Mouse (Mus musculus) embryo, embryonic 11.5 days (tissue): Measurements from ENCODE around the gene Tmprss7.

ENCODE experiments used
- DNase-seq: peaks from one replicate; pipeline ENCODE4 v3.0.0-alpha.2; 2012; ENCODE audit warnings: low read depth, low spot score

The Tmprss7 gene

GRCm38 (mm10) chr16:45693558-45693957, at the start of gene Tmprss7:
Tmprss7 (minus strand) TSS chr16:45693658.
- DNase-seq: no peak

DNA sequence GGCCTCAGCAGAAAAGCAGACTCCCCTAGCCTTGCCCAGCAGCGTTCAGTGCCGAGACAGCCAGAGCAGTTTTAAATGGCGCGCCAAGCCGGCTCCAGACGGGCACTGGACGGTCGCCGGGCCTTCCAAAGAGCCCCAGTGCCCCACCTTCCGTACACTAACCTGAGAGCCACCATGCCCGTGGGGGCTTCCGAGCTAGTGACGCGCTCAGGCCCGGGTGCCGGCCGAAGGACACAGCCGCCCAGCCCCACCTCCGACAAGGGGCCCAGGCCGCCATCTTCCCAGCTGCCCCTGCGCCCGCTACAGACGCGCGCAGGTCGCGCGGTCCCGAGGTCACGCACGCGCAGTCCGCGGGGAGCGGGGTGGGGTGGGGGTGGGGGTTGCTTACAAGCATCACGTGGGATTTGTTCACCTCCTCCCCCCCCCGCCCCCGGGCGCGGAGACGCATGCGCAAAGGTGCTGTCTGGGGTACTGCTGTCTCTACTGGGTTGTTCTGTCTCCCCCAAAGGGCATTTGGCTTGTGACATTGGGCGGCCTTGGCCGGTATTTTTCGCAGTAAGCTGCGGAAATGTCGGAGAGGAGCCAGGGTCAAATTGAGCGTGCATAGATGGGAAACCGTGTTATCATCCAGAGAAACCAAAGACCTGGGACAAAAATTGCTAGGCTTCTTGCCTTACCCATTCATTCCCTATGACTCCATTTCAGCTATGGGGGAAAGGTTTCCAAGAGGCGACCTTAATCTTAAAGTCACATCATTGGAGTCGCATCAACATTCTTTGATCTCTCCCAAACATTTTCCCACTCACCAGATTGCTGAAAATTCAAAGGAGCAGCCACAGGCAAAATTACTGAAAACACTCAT, 49.4 kb upstream of the Tmprss7 start, which contains the start of gene Abhd10:
TSS of gene Abhd10 (minus strand) at position 341 of the 862 bp plus-strand sequence.
- peak; percentile 87 for DNase-seq

- no peak for DNase-seq
Observed at GRCm38 (mm10) chr16:45737880-45738279, 44.4 kb upstream of the Tmprss7 start.

DNA sequence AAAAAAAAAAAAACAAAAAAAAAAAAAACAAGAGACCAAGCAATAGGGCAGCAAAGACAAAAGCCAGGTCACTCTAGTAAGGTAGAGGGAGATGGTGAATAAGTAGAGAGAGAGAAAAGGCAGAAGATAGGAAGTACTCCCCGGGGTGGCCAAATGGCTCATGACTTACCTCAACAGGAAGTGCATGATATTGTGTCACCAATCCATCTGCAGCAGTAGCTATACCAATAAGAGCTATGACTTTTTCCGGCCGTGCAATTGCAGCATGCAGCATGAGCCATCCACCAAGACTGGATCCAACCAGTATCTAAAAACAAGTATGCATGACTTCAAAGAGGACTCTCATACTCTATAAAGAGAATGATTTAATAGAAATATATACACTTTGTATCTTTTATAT, 43.3 kb upstream of the Tmprss7 start:
- no peak for DNase-seq

GRCm38 (mm10) chr16:45729163-45729562, 35.7 kb upstream of the Tmprss7 start:
- no peak for DNase-seq

- DNase-seq: no peak
Observed at GRCm38 (mm10) chr16:45724742-45725102, 31.3 kb upstream of the Tmprss7 start.

GRCm38 (mm10) chr16:45724061-45724741, 30.7 kb upstream of the Tmprss7 start, which contains the start of gene Tagln3:
Tagln3 (minus strand) TSS chr16:45724608.
- DNase-seq: peak; percentile 56

DNA sequence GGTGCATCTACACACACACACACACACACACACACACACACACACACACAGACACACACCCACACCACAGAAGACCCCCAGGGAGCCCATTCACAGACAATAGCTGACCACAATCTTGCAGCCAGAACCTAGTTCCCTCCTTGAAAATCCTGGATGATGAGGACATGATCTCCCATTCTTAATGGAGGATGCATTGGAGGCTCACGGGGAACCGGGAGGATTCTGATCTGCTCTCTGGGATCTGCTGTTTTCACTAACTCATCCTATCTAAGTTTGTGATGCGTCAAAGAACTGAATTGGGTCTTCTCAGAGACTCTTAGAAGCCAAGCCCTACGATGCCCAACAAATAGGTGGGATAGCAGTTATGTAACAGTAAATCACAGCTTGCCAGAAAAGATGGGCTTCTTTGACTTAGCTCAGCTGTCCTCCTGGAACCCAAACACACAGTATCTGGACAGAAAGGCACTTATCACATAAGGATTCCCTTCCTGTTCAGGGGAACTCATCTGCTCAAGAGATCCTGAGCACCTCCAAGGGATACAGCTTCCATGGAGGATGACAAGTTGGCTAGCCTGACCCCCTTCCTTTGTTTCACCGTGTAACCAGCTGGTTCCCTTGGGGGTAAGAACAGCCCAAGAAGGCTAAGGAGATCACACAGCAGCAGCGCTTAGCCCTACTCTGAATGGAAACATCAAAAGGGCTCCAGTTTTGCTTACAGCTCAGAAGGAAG, 29.9 kb upstream of the Tmprss7 start:
- DNase-seq: no peak

- DNase-seq: no peak
Observed at GRCm38 (mm10) chr16:45722460-45722951, 29.0 kb upstream of the Tmprss7 start.

DNA sequence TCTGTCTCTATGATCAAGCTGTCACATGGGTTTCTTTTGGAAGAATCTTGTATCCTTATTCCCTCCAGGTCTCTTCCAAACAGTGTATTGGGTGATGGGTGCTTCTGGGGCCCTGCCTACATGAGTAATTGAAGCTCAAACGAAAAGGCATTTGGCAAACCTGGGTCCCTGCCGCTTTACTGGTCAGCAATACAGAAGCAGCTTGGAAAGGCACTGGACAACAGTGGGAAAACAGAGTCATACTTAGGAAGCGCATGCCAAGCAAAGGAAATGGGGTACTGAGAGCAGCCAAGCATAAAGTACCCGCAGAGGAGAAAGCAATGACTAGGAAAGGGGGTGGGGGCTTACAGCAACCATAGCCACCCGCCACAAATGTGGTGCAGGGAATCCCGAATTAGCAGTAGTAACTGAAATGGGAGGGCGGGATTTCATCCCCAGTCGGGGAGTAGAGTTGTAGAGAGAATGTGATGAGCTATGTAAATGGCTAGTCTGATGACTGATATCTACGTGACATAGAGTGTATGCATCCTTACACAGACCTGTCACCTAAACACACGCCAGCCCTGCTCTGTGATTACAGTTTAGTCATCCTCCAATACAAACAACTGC, 26.7 kb upstream of the Tmprss7 start:
- no peak for DNase-seq

DNA sequence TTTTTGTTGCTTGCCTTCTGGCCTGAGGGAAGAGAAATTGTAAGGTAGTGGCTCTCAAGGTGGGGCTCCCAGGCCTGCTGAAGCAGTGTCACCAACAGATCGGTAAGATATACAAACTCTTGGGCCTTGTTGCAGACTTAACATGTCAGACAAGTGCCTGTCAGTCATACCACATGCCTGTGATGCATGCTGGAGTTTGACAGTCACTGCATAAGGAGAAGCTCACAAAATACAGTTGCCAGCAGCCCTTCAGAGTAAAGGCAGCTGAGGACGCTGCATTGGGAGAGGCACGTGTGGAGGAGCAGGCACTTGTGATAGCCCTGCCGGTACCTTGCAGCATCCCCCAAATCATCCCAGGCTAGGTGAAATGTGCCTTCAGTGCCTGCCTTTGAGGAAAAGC, 24.8 kb upstream of the Tmprss7 start:
- DNase-seq: no peak

GRCm38 (mm10) chr16:45714489-45715150, 21.2 kb upstream of the Tmprss7 start:
- DNase-seq: no peak

- no peak for DNase-seq
Observed at GRCm38 (mm10) chr16:45713878-45714277, 20.4 kb upstream of the Tmprss7 start.

DNA sequence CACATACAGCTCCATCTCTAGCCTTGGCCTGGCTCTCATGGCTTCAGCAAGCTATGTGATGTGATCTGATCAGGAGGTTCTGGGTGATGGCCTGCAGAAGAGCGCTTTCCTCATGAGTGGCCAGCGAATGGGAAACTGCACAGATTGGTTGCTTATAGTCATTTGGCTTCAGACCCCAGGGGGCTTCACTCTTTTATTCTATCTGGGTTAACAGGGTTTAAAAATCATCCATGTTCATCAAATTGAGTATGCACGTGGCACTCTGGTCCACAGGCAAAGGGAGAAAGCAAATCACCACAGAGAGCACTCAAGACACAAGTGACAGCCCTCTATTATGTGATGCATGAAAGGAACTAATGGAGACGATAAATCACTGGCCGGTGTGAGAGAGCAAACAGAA, 19.8 kb upstream of the Tmprss7 start:
- no peak for DNase-seq

DNA sequence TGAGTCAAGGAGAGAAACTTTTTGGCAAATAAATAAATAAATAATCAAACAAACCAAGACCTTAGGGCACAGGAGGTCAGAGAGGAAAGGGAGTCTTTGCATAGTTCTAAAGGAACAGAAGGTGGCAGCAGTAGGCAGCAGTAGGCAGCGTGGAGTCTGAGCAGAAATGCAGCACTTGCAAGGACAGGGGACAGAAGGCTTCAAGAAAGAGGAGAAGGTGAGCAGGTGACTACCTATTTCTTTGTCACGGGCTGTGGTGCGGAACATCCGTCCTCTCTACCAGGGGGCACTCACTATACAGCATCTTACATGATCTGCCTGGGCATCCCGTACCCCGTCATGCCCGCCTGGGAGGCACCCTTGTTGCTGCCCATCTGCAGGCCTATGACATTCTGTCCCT, 17.8 kb upstream of the Tmprss7 start:
- no peak for DNase-seq

DNA sequence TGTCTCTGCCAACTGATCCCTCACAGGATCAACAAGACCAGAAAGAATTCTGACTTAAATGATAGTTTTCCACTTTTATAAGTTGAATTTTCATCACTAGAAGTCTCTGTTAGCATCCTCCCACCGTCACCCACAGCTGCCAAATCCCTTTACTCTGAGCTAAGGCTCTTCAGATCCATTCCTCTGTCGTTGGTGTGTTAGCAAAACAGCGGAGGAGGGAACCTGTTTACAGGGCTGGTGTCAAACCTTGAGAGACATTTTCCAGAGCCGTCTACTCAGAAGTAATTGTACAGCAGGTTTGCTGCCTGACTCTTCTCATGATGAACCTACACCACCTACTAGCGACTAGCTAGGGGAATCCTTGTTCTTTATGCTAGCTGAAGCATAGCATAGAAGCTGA, 5.8 kb upstream of the Tmprss7 start:
- DNase-seq: no peak

DNA sequence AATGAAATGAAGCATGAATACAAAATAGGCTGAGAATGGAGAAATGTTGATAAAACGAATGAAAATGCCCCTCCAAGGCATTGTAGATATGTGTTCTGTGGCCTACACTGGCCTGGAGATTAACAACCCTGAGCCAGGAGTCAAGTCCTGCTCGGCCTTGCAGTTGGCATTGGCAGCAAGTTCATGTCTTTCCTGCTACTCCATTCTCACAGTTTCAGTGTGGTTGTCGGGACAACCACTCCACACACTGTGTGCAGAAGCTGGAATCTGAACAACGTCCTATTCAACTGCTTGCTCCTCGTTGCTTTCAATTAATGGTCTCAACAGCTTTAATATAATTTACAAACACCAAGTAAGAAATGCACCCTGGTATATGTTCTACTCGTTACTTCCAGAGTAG, 4.5 kb upstream of the Tmprss7 start:
- DNase-seq: no peak

- DNase-seq: no peak
Observed at GRCm38 (mm10) chr16:45695445-45696160, 2.1 kb upstream of the Tmprss7 start.

GRCm38 (mm10) chr16:45692851-45693250, 607 bp downstream of the Tmprss7 start:
- no peak for DNase-seq

- no peak for DNase-seq
Observed at GRCm38 (mm10) chr16:45690178-45690577, 3.3 kb downstream of the Tmprss7 start.
